Mouse (Mus musculus) embryonic facial prominence, embryonic 13.5 days (tissue): ENCODE measurements at regions not wholly inside any gene's neighbourhood (a gene's known extent, or its start where the extent isn't known, plus 50 kb on each side); places are given as distances from the start of the nearest gene placed in this dataset.

Source experiments
- ATAC-seq: fragments of 200-750 bp; cut with Nextera tagmentation; 2 replicates; pipeline ENCODE4 v1.8.0; 2017; ENCODE audit warnings: low read depth; ENCODE audit not compliant: insufficient number of reproducible peaks, insufficient read depth, low FRiP score, low TSS enrichment
- H3K27ac ChIP-seq: fragments of 300-500 bp; sonication (generic); 2 replicates; pipeline ENCODE4 v1.5.1; 2015; ENCODE audit warnings: moderate library complexity, mild to moderate bottlenecking, inconsistent platforms
- H3K27me3 ChIP-seq: fragments of 300-500 bp; sonication (generic); 2 replicates; pipeline ENCODE4 v1.6.1; 2015; ENCODE audit warnings: mild to moderate bottlenecking, inconsistent platforms
- H3K36me3 ChIP-seq: fragments of 300-500 bp; sonication (generic); 2 replicates; pipeline ENCODE4 v1.6.1; 2015; ENCODE audit warnings: mild to moderate bottlenecking, inconsistent platforms
- H3K4me1 ChIP-seq: fragments of 300-500 bp; sonication (generic); 2 replicates; pipeline ENCODE4 v1.6.1; 2015; ENCODE audit warnings: inconsistent platforms
- H3K4me2 ChIP-seq: fragments of 300-500 bp; sonication (generic); 2 replicates; pipeline ENCODE4 v1.6.1; 2015; ENCODE audit warnings: moderate library complexity, mild to moderate bottlenecking, inconsistent platforms
- H3K4me3 ChIP-seq: fragments of 300-500 bp; sonication (generic); 2 replicates; pipeline ENCODE4 v1.5.1; 2015; ENCODE audit warnings: mild to moderate bottlenecking, inconsistent platforms
- H3K9ac ChIP-seq: fragments of 300-500 bp; sonication (generic); 2 replicates; pipeline ENCODE4 v1.6.1; 2015; ENCODE audit warnings: mild to moderate bottlenecking, inconsistent platforms
- H3K9me3 ChIP-seq: fragments of 300-500 bp; sonication (generic); 2 replicates; pipeline ENCODE4 v1.6.1; 2016; ENCODE audit warnings: inconsistent platforms
- WGBS: fragments of 180-500 bp; shearing (Covaris S2); methylation state at CpG from one replicate; pipeline ENCODE4 v1.1.7; 2015; ENCODE audit warnings: mixed read lengths; 5-methylcytosine and 5-hydroxymethylcytosine counted together

DNA sequence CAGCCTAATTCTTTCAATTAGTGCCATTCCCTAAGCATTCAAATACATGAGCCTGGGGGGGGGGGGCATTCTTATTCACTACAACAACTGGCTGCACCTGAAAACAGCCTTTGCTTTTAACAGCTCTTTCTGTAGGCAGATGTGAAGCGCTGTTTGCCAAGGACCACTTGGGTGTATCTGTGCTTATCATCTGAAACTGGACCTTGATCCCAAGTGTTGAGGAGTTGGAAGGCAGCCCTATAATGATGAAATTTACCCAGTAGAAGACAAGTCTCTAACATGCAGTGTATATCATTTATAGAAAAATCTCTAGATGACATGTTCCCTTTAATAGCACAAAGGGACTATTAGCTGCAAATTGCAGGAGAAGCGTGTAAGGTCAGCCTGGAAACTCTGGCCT is 660.0 kb downstream of the Zfp619 start:
- H3K9me3 ChIP-seq = no peaks in the 10 kb centered on the region
- H3K4me3 ChIP-seq = no peak overlapping the region
- H3K27me3 ChIP-seq = no peaks in the 10 kb centered on the region
- H3K27ac ChIP-seq = no peak overlapping the region
- H3K4me1 ChIP-seq = no peaks in the 10 kb centered on the region
- H3K36me3 ChIP-seq = no peaks in the 10 kb centered on the region
- no peak overlapping the region for H3K9ac ChIP-seq
- no peak overlapping the region for H3K4me2 ChIP-seq
- WGBS = 94% methylated on average over 2 of the region's 2 CpGs
- ATAC-seq = no peak

DNA sequence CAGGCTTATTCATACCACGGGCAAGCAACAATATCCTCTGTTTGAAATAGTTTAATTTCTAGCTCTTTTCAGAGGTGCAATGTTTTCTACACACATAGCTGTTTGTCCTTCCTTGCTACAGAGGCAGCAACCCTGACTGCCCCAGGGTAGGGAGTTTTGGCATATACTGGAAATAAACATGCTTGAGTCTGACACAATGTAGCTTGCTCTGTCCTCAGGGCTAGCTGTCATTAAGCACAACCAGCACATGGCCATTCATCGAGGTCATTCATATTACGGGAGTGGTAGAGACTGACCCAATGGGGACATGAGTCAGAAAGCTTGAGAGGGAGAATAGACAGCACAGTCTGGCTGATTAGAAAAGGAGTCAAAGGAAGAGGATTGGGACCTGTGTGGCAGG is 677.8 kb downstream of the Zfp619 start:
- no peak for ATAC-seq
- Histone ChIP-seq H3K36me3 (no peaks in the 10 kb centered on the region), H3K4me1 (no peaks in the 10 kb centered on the region), H3K27me3 (no peaks in the 10 kb centered on the region), H3K9me3 (no peaks in the 10 kb centered on the region), H3K27ac (no peak overlapping the region), H3K9ac (no peak overlapping the region), H3K4me3 (no peak overlapping the region), H3K4me2 (no peak overlapping the region)
- 83% methylated on average over 3 of the region's 3 CpGs for WGBS

DNA sequence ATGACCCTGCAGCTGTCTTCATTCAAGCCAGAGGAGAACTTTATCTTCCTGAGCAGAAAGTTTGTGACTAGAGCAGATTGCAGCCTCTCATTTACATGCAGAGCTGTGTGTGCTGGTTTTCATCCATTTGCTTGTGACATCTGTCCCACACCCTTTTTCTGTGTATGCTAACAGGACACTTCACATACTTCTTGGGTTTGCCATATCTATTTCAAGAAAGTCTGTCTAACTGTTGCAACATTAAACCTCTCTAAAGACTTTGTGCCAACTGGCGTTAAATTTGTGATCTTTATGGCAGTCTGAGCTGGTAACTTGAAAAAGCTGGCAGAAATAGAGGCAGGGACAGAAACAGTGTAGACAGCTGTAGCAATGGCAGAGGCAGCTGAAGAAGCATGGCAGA is 685.0 kb downstream of the Zfp619 start:
- H3K4me3 ChIP-seq = no peak overlapping the region
- H3K4me1 ChIP-seq = no peaks in the 10 kb centered on the region
- H3K36me3 ChIP-seq = no peaks in the 10 kb centered on the region
- no peak overlapping the region for H3K9ac ChIP-seq
- H3K27me3 ChIP-seq = no peaks in the 10 kb centered on the region
- 74% methylated on average over 1 of the region's 1 CpGs for WGBS
- no peak overlapping the region for H3K27ac ChIP-seq
- no peak overlapping the region for H3K4me2 ChIP-seq
- H3K9me3 ChIP-seq = no peaks in the 10 kb centered on the region
- no peak for ATAC-seq

DNA sequence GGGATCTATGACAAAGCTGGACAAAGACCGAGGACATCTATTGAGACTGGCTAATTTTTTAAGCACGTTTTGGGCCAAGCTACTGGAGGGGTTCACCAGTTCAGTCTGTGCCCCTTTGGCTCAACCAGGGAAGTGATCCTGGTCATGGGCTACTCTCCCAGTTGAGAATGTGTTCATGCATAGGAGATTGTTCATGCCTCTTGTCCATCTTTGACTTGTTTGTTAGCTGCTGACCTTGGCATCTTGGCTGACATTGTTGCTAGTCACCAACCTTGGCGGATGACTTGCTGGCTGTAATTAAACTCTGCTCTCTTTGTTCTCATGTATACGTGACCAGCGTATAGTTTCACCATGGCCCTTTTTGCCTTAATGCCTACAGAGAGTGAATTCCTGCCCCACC is 686.2 kb upstream of the Vstm2b start:
- H3K27me3 ChIP-seq = no peaks in the 10 kb centered on the region
- no peaks in the 10 kb centered on the region for H3K4me1 ChIP-seq
- H3K4me3 ChIP-seq = no peak overlapping the region
- no peaks in the 10 kb centered on the region for H3K36me3 ChIP-seq
- ATAC-seq = no peak
- H3K9me3 ChIP-seq = no peaks in the 10 kb centered on the region
- 85% methylated on average over 5 of the region's 5 CpGs for WGBS
- H3K4me2 ChIP-seq = no peak overlapping the region
- no peak overlapping the region for H3K27ac ChIP-seq
- H3K9ac ChIP-seq = no peak overlapping the region

DNA sequence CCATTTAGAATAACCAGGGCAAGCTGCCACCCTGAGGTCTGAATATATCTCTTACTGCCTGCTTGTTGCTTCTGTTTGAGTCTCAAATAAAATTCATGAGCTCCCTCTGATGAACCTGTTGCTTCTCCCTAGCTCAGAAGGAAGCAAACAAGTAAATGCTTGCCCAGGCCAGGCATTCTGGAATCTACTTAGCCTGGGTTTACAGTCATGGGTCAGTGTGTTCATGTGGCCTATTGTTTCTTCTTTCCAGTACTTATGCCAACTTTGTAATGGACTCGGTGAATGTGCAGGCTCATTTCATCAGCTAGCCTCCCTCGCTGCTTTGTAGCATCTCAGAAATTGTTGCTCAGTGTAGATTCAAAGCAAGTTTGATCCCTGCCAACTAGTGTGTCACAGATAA is 685.6 kb upstream of the Vstm2b start:
- no peaks in the 10 kb centered on the region for H3K27me3 ChIP-seq
- no peaks in the 10 kb centered on the region for H3K36me3 ChIP-seq
- H3K4me1 ChIP-seq = no peaks in the 10 kb centered on the region
- no peak overlapping the region for H3K27ac ChIP-seq
- H3K9me3 ChIP-seq = no peaks in the 10 kb centered on the region
- H3K4me3 ChIP-seq = no peak overlapping the region
- WGBS = 96% methylated on average over 2 of the region's 2 CpGs
- no peak for ATAC-seq
- H3K4me2 ChIP-seq = no peak overlapping the region
- no peak overlapping the region for H3K9ac ChIP-seq

DNA sequence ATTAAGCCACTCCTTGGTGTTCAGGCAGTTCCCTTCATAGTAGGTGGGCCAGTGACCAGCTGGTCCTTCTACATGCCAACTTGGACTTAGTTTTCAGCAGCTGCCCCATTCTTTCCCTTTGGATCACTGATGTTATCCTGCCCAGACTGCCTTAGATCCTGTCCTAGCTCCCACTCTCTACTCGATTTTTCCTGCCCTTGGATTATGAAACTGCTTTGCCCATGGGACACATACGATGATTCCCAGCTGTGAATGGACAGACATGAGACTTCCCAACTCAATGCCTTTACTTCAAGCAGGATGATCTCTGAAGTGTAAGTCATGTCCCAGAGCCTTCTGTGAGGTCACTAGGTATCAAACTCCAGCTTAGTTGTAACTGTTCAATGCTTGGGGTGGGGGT is 684.5 kb upstream of the Vstm2b start:
- Histone ChIP-seq H3K27ac (no peak overlapping the region), H3K27me3 (no peaks in the 10 kb centered on the region), H3K4me3 (no peak overlapping the region), H3K9me3 (no peaks in the 10 kb centered on the region), H3K36me3 (no peaks in the 10 kb centered on the region), H3K4me1 (no peaks in the 10 kb centered on the region), H3K9ac (no peak overlapping the region), H3K4me2 (no peak overlapping the region)
- no peak for ATAC-seq
- 67% methylated on average over 2 of the region's 2 CpGs for WGBS

DNA sequence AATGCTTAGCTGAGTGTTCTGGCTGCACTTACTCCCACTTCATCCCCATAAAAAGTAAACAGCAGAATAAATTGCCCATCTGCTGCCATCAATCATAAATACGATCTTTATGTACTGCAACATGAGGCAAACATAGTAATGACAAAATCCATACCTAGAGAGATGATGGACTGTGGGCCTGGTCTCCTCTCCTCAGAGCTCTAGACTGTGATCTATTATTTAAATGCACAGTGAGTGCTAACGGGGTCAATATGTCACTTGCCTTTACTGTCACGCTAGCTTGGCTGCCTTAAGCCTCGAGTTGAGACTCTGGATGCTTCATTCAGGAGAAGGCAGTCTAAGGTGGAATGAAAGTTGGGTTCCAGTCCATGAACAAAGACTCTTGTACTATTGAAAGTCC is 683.7 kb upstream of the Vstm2b start:
- WGBS = 69% methylated on average over 4 of the region's 4 CpGs
- Histone ChIP-seq H3K36me3 (no peaks in the 10 kb centered on the region), H3K27me3 (no peaks in the 10 kb centered on the region), H3K27ac (no peak overlapping the region), H3K9me3 (no peaks in the 10 kb centered on the region), H3K4me1 (no peaks in the 10 kb centered on the region), H3K4me2 (no peak overlapping the region), H3K9ac (no peak overlapping the region), H3K4me3 (no peak overlapping the region)
- no peak for ATAC-seq

DNA sequence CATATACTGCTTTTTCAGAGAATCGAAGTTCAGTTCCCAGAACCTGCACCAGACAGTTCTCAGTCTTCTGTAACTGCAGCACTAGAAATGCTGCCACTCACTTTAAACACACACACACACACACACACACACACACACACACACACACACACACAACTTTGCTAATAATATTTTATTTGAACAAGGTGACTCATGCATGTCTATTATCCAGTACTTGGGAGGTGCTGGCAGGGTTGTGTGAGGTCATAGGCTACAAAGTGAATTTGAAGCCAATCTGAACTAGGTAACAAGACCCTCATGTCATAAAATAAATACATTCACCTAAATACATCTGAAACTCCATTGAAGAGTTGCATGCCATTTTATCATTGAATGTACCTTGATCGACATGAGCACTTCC is 682.9 kb upstream of the Vstm2b start:
- Histone ChIP-seq H3K27me3 (no peaks in the 10 kb centered on the region), H3K36me3 (no peaks in the 10 kb centered on the region), H3K9me3 (no peaks in the 10 kb centered on the region), H3K9ac (no peak overlapping the region), H3K4me1 (no peaks in the 10 kb centered on the region), H3K4me2 (no peak overlapping the region), H3K27ac (no peak overlapping the region), H3K4me3 (no peak overlapping the region)
- no peak for ATAC-seq
- WGBS = 70% methylated on average over 2 of the region's 2 CpGs

DNA sequence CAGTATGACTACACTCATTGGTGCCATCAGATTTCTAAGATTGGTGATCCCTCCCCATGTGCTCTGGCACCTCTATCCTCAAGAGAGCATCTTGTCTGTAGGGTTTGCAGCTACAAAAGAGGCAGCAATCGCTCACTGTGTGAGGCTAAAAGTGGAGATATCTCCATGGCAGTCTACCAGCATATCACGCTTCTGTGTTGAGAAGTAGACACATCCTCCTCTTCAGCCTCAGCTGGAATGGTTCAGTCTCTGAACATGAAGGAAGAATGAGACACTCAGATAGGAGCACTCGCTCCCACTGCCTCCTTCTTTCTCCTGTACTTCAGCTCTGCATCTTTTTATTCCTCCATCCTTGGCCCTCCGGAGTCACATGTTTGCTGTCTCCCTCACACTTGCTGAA is 677.6 kb upstream of the Vstm2b start:
- ATAC-seq = no peak

DNA sequence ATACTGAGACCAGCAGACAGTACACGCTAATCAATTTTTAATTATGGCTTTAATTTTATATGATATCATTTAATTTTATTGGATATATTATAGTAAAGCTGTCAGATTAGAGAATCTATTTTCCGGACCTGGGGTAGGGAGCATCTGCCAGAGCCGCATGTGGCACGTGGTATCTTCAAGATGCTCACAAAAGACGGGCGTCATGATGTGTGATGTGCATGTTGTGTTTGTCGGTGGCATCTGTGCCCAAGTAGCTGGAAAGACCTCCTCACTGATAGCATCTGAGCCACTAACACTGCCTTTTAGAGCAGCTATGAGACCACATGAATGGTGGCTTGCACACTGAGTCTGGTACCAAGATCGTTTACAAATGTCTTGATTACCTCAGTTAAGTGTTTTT is 652.9 kb upstream of the Vstm2b start:
- no peak overlapping the region for H3K4me3 ChIP-seq
- no peak overlapping the region for H3K27ac ChIP-seq
- H3K4me2 ChIP-seq = no peak overlapping the region
- H3K27me3 ChIP-seq = no peaks in the 10 kb centered on the region
- H3K36me3 ChIP-seq = no peaks in the 10 kb centered on the region
- no peak overlapping the region for H3K9ac ChIP-seq
- ATAC-seq = no peak
- H3K9me3 ChIP-seq = no peaks in the 10 kb centered on the region
- 85% methylated on average over 8 of the region's 8 CpGs for WGBS
- no peaks in the 10 kb centered on the region for H3K4me1 ChIP-seq

More for the DNA sequence above, 677.6 kb upstream of the Vstm2b start:
- no peaks in the 10 kb centered on the region for H3K36me3 ChIP-seq
- no peak overlapping the region for H3K4me3 ChIP-seq
- no peaks in the 10 kb centered on the region for H3K4me1 ChIP-seq
- H3K9me3 ChIP-seq = no peaks in the 10 kb centered on the region
- no peak overlapping the region for H3K4me2 ChIP-seq
- H3K9ac ChIP-seq = no peak overlapping the region
- no peak overlapping the region for H3K27ac ChIP-seq
- WGBS = 85% methylated on average over 4 of the region's 4 CpGs
- H3K27me3 ChIP-seq = no peaks in the 10 kb centered on the region

DNA sequence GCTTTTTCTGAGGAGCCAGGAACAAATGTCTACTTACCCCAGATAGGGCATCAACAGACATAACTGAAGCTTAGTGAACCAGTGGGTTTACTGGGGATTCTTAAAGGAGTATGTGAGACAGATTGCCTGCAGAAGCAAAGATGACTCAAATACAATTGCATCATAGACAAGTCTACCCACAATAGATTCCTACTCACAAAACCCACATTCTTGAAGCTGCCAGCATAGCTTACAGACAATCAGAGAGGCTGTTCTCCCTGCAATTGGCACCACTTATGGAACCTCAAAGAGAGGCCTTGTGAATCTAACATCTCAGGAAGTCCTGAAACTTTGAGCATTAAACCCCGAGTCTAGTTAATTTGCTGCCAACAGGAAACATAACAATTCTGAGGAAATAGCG is 649.6 kb upstream of the Vstm2b start:
- Histone ChIP-seq H3K9me3 (no peaks in the 10 kb centered on the region), H3K36me3 (no peaks in the 10 kb centered on the region), H3K4me1 (no peaks in the 10 kb centered on the region), H3K4me2 (no peak overlapping the region), H3K4me3 (no peak overlapping the region), H3K27me3 (no peaks in the 10 kb centered on the region), H3K9ac (no peak overlapping the region), H3K27ac (no peak overlapping the region)
- ATAC-seq = no peak
- 79% methylated on average over 2 of the region's 2 CpGs for WGBS

DNA sequence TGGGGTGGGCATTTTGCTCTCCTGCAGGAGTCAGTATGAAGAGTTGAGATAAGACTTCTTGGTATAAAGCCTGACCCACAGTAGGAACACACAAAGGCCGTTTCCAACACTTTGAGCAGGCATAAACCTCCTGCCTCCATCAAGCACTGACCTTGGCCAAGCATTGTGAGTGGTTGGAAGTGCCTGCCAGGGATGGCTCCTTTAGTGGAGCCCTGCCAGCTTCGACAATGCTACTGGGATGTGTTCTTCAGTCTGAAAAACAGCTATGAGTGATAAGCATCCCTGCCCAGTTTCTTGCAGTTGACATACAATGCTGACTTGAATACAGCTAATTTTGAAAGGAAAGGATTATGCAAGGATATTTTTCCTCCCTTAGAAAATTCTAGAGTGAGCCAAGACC is 644.6 kb upstream of the Vstm2b start:
- Histone ChIP-seq H3K4me2 (no peak overlapping the region), H3K36me3 (no peaks in the 10 kb centered on the region), H3K9me3 (no peaks in the 10 kb centered on the region), H3K27me3 (no peaks in the 10 kb centered on the region), H3K27ac (no peak overlapping the region), H3K9ac (no peak overlapping the region), H3K4me3 (no peak overlapping the region), H3K4me1 (no peaks in the 10 kb centered on the region)
- 62% methylated on average over 2 of the region's 2 CpGs for WGBS
- no peak for ATAC-seq

DNA sequence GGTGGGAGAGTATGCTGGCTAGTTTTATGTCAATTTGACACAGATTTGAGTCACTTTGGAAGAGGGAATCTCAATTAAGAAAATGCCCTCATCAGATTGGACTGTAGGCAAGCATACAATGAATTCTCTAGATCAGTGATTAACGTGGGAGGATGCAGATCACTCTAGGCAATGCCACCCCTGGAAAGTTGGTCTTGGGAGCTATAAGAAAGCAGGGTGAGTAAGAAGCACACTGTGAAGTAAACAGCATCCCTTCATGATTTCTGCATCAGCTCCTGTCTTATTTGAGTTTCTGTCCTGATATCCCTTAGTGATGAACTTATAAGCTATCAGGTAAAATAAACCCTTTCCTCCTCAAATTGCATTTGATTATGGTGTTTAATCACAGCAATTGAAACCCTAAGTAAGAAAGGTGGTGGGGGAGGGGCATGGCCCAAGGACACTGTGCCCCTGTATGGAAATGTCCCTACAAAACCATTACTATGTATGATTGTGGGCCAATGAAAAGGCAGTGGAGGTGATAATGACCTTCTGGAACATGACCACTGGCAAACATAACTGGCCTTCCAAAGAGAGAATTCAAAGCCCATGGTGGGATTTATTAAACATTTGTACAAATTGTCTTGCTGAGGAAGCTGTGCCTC is 640.3 kb upstream of the Vstm2b start:
- WGBS = 79% methylated on average over 1 of the region's 1 CpGs
- H3K4me1 ChIP-seq = no peaks in the 10 kb centered on the region
- H3K4me2 ChIP-seq = no peak overlapping the region
- ATAC-seq = no peak
- no peak overlapping the region for H3K27ac ChIP-seq
- H3K27me3 ChIP-seq = no peaks in the 10 kb centered on the region
- H3K4me3 ChIP-seq = no peak overlapping the region
- H3K36me3 ChIP-seq = no peaks in the 10 kb centered on the region
- H3K9ac ChIP-seq = no peak overlapping the region
- no peaks in the 10 kb centered on the region for H3K9me3 ChIP-seq
